Mouse (Mus musculus): ENCODE results near the gene Gm20388. TPM values are rescaled to one million over a fixed set of nuclear protein-coding genes. Genes with fewer than 3 reads are reported as not detected.

Gm20388 gene
- total RNA-seq, 2 experiments from 2014 or later: 2.2 to 7.6 TPM

DNA sequence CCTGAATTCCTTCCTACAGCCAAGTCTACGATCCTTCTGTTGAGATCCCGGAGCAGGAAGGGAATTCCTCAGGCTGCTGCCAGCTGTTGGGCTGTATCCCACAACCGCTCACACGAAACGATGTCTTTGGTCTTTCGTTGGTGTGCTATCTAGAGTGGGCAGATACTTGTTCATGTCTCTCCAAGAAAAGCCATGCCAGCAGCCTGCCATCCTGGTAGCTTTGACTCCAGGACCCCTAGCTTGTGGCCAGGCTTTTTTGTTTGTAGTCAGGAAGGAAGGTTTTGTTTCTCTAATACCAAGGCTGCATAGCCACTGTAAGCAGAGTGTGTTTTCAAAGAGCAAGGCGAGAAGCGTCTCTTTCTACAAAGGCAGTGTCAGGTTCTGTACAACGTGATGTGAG, 193.3 kb downstream of the Gm20388 start:
- TF ChIP-seq CTCF (conservative IDR thresholded peaks at IDR 0.05): no peak
- no peak for DNase-seq (ENCODE audit: low spot score in 2 of 2)
- Histone ChIP-seq H3K27ac (peak overlapping the region; percentile 9; the same call in 1 of the 2 replicates), H3K4me3 (no peak overlapping the region)

DNA sequence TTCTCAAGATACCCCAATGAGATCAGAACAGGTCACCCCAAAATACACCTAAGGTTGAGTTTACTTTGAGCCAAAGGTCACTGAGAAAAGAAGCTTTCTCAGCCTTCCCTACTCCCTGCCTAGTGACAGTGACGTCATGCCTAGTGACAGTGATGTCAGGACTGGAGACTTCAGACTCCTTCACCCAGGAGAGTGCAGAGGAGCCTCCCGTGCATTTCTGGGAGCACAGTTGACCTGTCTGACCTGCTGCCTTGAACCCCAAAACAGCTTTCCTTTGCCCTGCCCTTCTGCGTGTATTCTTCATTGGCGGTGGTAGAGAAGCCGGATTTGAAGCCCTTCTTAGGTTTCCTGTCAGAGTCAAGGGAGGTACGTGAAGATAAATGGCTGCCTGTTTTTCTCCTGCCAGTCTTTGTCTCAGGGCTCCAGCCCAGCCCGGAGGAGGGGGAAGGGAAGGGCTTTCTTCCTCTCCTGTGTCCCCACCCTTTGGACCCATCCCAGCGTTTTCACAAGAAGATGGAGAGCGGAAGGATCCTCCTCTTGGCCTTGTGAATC, 194.2 kb downstream of the Gm20388 start:
- no peak for TF ChIP-seq CTCF (conservative IDR thresholded peaks at IDR 0.05)
- Histone ChIP-seq H3K27ac (peak overlapping the region; percentile 9; the same call in 1 of the 2 replicates), H3K4me3 (no peak overlapping the region)
- no peak for DNase-seq (ENCODE audit: low spot score in 2 of 2)

DNA sequence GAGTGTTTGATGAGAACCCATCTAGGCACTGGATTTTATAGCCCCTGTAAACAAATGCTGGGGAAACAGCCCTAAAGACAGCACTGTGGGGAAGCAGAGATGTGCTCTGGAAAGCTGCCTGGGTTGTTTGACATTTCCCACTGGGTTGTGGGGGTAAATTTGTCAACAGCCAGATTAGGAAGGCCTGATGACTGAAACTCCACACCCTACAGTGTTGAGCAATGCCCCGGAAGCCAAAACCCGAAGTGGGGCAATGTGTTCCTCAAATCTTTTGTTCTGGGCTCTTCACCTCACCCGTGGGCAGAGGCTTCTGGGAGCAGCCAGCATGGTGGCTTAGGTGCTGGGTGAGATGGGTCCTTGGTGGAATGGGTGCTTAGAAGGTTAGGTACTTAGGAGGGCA, 198.5 kb downstream of the Gm20388 start:
- Histone ChIP-seq H3K4me3 (no peak overlapping the region), H3K27ac (0 out of 2 replicates have a peak overlapping the region, but pooled peaks have one; percentile 18)
- no peak for TF ChIP-seq CTCF (conservative IDR thresholded peaks at IDR 0.05)
- no peak for DNase-seq (ENCODE audit: low spot score in 2 of 2)

DNA sequence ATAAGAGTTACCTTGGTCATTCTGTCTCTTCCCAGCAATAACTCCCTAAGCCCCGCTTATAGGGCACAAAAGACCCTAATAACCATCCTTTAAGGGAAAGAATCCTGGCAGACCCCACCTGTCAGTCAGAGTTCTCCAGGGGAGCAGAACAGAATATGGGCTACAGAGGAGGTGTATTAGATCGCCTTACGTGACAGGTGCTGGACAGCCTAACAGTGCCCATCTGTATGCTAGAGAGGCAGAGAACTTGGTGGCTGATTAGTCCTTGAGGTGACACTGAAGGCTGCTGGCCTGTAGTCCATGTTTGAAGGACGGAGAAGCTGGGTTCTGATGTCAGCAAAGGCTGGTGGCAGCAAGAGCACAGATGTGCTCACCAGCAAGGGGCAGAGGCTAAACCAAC, 200.3 kb downstream of the Gm20388 start:
- H3K27ac ChIP-seq: no peak overlapping the region
- no peak overlapping the region for H3K4me3 ChIP-seq
- no peak for DNase-seq (ENCODE audit: low spot score in 2 of 2)
- TF ChIP-seq CTCF (conservative IDR thresholded peaks at IDR 0.05): no peak

DNA sequence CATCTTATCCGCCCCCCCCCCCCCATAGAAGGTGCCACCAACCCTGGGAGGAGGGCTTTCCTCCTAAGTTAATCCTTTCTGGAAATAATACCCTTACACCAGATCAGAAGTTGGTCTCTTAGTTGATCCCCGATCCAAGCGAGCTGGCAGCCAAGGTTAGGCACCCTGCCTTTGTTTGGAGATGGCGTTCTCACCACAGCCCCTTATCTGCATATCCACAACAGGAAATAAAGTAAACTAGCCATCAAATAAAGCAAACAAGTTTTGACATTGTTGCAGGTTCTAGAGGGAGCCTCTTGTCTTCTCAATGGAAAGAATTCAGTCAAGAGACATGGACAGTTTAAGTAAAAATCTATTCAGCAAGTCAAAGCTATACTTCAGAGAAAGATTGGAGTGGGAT, 200.7 kb downstream of the Gm20388 start:
- TF ChIP-seq CTCF (conservative IDR thresholded peaks at IDR 0.05): no peak
- no peak for DNase-seq (ENCODE audit: low spot score in 2 of 2)
- Histone ChIP-seq H3K27ac (no peak overlapping the region), H3K4me3 (no peak overlapping the region)

DNA sequence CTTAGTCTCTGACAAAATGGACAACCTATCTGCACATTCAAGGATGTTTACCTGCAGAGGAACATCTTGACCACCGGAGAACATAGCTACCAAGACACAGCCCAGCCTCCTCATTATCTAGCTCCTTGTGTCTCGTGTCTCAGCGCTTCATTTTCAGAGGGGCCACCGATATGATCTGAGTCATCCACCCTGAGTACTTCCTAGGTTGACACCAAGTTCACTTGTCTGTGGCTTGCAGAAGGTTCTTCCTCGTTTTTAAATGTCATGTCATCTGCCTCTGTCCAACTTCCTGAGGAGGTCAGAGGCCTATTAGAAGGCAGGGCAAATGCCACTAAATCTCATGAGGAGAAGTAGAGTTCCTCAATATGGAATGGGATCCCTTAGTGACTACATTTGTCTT, 201.9 kb downstream of the Gm20388 start:
- Histone ChIP-seq H3K27ac (peak overlapping the region; percentile 97; the same call in 1 of the 2 replicates), H3K4me3 (no peak overlapping the region)
- TF ChIP-seq CTCF (conservative IDR thresholded peaks at IDR 0.05): no peak
- DNase-seq (ENCODE audit: low spot score in 2 of 2): no peak

DNA sequence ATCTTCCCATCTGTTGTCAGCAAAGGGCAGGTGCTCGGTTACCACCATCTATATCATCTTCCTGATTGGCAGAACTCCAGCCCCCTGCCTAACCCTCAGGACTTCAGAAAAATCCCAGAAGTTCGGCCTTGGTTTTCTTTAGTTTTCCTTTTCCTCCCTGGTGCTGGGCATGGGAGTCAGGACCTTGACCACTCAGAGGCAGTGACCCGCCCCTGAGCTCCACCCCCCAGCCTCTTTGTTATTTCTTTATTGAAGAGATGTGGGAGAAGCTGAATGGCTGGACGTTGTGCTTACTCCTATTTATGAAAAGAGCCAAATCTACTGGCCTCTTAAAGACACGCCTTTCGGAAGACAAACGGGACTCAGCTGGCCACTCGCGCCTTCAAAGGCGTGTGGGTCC, 202.7 kb downstream of the Gm20388 start:
- peak overlapping the region; percentile 76 for H3K4me3 ChIP-seq
- no peak for TF ChIP-seq CTCF (conservative IDR thresholded peaks at IDR 0.05)
- no peak for DNase-seq (ENCODE audit: low spot score in 2 of 2)
- peak overlapping the region; percentile 97 for H3K27ac ChIP-seq

DNA sequence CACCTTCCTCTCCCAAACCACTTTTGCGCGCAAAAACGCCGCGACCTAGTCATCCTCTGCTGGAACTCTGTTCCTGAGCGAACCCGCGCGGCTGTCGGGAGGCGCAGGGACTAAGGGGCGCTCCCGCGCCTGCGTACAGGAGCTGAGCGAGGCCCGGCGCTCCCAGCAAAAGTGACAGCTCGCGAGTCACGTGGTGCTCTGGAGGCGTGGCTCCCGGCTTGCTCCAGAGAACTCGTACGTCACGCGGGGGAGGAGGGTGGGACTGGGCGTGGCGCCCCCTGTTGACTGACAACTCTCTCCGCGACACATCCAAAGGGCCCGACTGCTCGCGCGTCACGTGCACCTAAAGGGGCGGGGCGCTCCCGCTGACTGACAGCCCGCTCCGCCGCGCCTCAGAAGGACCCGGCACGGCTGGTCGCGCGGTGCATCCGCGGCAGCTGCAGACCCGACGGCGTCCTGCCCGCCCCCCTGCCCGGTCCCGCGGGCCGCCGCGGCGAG, 203.2 kb downstream of the Gm20388 start, which contains the start of gene 6430548M08Rik:
Gene 6430548M08Rik, plus strand, starts transcription at position 395 of the 498 bp plus-strand sequence.
- Histone ChIP-seq H3K4me3 (peak within 1 kb of the TSS; percentile 80), H3K27ac (peak within 1 kb of the TSS; percentile 97)
- DNase-seq (ENCODE audit: low spot score in 2 of 2): peak; percentile 100
- peak; percentile 84 for TF ChIP-seq CTCF (conservative IDR thresholded peaks at IDR 0.05)

DNA sequence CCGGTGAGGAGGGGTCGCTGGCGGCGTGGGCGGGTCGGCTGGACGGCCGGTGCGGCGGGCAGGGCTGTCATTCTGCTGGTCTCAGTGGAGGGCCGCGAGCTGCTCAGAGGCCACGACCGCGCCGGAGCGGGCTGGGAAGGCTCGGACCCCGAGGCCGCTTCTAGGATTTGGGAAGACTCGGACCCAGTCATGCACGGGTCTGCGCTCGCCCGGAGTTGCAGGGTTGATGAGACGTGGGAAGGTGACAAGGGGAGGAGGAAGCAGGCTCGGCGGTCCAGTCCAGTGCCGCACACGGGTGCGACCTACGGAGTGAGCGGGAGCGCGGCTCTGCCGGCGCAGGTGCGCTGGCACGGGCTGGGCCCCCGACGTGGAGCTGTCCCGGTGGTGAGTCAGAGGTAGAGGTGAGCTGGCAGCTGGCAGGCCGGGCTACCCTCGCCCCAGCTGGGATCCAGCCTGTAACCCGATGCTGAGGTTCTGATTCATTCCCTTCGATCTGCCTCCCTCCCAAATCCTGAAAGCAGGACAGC, 203.7 kb downstream of the Gm20388 start:
- DNase-seq (ENCODE audit: low spot score in 2 of 2): peak; percentile 24 to 46
- no peak for TF ChIP-seq CTCF (conservative IDR thresholded peaks at IDR 0.05)
- Histone ChIP-seq H3K4me3 (peak overlapping the region; percentile 80), H3K27ac (peak overlapping the region; percentile 81)

DNA sequence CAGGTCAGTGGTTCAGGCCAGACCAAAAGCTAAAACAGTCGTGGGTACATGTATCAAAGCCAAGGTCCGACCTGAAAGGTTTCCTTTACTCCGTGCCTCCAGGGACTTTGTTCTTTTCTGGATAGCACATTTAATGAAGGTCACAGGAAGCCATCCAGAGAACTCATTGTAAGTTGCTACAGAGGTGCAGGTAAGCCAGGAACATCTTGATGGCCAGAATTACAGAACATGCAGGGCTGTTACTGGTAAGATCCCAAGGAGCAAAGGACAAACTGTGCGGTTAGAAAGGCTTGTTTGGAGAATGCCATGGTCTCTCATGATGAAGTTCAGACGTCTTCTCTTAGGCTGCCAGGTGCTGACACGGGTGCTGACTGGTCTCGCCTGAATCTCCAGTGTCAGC, 206.0 kb downstream of the Gm20388 start:
- Histone ChIP-seq H3K4me3 (no peak overlapping the region), H3K27ac (no peak overlapping the region)
- DNase-seq (ENCODE audit: low spot score in 2 of 2): no peak
- no peak for TF ChIP-seq CTCF (conservative IDR thresholded peaks at IDR 0.05)

DNA sequence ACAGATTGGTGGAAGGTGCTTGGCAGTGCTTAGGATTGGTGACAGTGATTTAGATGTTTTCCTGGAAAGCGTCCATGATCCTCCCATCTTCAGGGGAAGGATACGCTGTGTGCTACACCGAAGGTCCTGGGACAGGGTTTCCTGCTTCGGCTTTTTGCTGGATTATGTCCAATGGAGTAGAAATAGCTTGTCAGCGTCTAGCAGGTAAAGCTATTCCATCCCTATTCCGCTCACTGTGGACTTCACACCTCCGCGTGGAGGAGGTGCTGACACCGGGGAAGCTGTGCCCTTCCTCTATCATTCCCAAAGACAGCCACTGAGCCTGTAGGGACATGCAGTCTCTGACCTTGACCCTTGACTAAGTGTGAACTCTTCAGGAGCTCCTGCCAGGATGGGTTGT, 207.5 kb downstream of the Gm20388 start:
- no peak for DNase-seq (ENCODE audit: low spot score in 2 of 2)
- no peak for TF ChIP-seq CTCF (conservative IDR thresholded peaks at IDR 0.05)
- Histone ChIP-seq H3K27ac (no peak overlapping the region), H3K4me3 (no peak overlapping the region)

DNA sequence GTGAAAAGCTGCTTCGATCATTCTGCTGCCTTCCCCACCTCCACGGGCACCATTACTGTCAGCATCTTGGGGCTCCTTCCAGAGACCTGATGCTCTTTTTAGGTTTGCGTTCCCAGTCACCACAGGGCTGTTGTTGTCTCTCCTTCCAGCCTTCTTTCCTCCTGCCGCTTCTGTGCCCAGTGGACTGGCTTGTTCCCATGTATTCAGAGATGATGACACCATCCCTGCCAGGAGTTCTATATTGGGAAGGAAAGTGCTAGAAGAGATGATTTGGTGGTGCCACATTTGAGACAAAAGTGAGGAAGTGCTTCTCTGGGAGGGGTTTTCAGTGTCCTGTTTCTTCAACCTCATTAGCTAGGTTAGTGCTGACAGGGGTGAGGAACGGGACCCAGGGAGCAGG, 208.2 kb downstream of the Gm20388 start:
- no peak for DNase-seq (ENCODE audit: low spot score in 2 of 2)
- TF ChIP-seq CTCF (conservative IDR thresholded peaks at IDR 0.05): no peak
- H3K4me3 ChIP-seq: no peak overlapping the region
- H3K27ac ChIP-seq: no peak overlapping the region

DNA sequence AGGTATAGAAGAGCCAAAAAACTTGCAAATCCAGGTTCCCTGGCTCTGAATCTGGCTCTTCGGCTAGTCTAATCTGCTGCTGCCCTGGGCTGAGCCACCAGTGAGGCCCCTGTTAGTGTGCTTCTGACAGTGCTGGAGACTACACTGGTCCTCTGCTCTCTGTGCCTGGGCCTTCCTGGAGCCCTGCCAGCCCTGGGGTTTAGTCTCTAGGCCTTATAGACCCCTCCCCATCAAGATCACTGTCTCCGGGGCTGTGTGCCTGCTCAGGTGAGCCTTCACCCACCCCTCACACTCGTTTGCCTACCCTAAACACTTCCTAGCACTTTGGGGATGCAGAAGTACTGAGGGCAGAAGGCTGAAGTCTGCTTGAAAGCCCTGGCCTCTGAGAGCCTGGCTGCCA, 208.8 kb downstream of the Gm20388 start:
- Histone ChIP-seq H3K27ac (no peak overlapping the region), H3K4me3 (no peak overlapping the region)
- no peak for TF ChIP-seq CTCF (conservative IDR thresholded peaks at IDR 0.05)
- no peak for DNase-seq (ENCODE audit: low spot score in 2 of 2)

DNA sequence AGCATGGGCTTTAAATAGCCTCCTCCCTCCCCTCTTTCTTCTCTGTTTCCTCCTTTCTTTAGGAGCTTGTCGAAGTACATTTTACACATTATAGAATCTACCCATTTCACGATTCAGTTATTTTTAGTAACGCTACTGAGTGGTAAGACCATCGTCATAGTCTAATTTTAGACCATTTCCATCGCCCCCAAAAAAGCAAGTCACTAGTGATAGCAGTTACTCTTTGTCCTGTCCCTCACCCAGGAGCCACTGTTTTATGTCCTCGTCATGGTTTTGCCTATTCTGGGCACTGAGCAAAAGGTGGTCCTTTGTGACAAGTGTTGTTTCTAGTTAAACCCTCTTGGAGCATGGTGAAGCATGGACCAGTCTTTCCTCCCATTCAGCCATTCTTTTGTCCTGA, 209.3 kb downstream of the Gm20388 start:
- H3K27ac ChIP-seq: no peak overlapping the region
- DNase-seq (ENCODE audit: low spot score in 2 of 2): no peak
- no peak overlapping the region for H3K4me3 ChIP-seq
- no peak for TF ChIP-seq CTCF (conservative IDR thresholded peaks at IDR 0.05)
